Mouse (Mus musculus) fat pad, adult 2 months (tissue): ENCODE measurements around the gene Cops4.

ENCODE experiments used
- DNase-seq: peaks from one replicate; pipeline ENCODE4 v3.0.0-alpha.2; 2011; ENCODE audit warnings: low read depth, low spot score; ENCODE audit errors: extremely low read depth

Gene Cops4

DNA sequence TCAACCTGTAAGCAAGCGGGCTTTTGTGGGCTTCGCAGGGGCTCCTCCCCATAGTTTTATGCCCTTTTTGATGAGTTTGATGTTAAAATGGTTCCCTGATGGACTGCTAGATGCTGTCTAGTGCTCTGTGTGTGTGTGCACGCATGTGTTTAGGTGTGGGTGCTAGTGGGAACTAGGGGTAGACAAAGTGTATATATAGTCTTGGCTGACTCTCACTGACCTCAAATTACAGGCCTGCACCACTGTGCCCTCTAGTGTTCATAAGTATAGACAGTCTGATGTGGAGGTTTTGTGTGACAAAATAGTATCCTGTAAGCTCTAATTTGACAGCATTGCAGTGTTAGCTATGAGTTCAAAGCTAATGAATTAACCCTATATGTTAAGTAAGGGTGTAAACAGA lies 18.5 kb downstream of the Cops4 start:
- DNase-seq, result no peak

DNA sequence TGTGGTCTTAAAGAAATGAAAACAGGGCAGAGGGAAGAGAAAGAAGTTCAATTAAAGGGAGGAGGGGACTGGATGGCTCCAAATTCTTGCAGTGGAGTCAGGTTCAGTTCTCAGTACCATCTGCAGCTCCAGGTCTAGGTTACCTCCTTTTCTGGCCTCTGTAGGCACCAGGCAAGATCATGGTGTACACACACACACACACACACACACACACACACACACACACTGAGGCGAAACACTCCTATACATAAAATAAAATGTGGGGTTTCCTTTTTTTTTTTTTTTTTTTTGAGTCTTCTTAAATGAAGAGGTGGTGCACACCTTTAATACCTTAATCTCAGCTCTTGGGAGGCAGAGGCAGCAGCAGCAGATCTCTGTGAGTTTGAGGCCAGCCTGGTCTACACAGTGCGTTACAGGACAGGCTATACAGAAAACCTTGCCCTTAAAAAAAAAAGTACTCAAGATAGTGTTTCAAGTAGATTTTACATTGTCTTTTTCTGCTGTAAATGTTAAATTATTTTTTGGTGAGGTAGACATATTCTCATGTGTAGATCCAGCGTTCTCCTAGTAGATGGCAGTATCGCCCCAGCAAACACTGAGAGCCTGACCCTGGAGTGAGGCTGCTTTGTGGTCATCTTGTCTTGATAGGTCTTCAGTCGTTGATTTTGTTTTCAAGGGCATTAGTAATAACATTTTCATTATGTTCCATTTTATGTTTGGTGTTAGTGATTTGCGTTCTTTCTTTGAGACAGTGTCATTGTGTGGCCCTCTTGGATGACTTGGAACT lies 28.4 kb downstream of the Cops4 start:
- DNase-seq, result no peak

DNA sequence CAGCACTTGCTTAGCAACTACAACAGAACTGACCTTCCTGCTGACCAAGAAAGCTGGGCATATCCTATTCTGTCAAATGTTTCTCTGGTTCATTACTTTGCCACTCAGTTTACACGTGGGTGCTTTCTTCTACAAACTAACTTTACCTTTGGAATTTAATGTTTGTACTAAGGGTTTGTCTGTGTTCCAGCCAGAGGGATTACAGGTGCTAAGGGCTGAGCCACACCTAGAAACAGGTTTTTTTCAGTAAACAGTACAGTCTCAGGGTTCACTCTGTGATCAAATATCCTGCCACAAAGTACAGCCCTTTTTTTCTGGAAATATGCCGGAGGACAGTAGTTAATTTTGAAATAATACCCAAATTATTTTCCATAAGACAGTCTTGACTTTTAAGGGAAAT lies 30.1 kb downstream of the Cops4 start:
- DNase-seq, result no peak

DNA sequence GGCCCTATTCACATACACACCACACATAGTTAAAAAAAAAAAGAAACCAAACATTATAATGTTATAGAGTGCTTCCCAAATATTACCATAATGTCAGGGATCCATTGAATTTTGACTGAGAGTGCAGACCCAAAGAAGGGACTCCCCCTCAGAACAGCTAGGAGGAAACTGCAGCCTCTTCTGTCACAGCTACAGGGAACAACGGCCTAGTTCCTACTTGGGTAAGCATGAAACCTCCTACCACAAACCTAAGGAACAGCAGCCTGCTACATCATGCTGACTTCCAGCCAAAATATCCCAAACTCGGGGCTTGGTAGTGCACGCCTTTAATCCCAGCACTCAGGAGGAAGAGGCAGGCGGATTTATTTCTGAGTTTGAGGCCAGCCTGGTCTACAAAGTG lies 31.2 kb downstream of the Cops4 start:
- DNase-seq, result no peak

DNA sequence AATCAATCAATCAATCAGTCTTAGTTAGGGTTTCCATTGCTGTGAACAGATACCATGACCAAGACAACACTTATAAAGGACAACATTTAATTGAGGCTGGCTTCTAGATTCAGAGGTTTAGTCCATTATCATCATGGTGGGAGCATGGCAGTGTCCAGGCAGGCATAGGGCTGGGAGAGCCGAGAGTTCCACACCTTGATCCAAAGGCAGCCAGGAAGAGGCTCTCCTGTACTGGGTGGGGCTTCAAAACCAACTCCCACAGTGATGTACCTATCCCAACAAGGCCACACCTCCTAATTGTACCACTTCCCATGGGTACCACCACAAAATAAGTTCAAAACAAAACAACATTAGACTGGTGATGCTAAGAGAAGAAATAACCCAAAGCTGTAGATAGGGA lies 32.0 kb downstream of the Cops4 start:
- no peak for DNase-seq

DNA sequence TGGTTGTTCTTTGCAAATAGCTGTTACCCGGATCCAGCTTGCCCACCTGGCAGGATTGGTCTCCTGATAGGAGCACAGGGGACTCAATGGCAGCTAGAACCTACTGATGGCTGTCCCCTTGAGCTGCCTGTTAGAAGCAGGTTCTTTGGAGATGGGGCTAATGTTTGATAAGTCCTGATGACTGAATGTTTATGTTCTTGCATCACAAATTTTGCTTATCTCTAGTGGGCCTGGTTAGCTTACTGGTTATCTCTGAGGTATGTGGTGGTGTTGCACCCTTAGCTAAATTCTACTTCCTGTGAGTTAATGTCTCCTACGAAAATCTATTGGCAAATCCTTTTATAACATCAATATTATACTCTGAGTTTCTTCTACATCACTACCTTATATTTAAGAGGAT lies 33.8 kb downstream of the Cops4 start:
- DNase-seq, result no peak

DNA sequence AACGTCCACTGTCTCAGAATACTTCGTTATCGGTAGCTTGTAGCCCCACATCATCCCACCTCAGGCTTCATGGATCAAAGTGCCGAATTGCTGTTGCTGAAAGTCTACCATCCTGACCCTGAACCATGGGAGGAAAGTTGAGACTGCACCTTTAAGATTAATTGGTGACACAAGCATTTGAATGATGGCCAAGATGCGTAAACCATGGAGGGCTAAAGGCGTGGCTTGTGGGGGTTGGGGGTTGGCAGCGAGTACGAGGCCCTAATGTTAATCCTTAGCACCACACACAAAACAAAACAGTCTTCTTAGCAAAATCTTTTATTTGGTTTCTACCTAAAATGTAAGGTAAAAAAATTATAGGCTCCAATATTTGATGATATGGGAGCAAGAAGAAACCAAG lies 35.3 kb downstream of the Cops4 start:
- DNase-seq, result no peak

DNA sequence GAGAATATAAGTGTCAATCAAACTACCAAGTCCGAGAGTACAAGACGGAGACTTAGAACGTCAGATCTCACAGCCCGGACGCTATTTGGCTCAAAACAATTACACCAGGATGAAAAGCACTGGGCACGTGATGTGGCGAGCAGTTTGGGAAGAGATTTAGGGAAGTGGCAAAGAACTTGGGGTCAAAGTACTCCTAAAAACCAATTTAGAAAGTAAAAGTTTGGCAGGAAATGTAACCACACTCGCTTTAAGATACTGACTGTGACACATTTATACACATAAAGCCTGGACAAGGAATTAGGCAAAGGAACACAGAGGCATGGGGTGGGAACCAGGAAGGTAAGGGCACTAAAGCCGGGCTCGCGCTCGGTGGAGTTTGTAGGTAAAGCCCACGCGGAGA lies 38.9 kb downstream of the Cops4 start:
- DNase-seq, result no peak

DNA sequence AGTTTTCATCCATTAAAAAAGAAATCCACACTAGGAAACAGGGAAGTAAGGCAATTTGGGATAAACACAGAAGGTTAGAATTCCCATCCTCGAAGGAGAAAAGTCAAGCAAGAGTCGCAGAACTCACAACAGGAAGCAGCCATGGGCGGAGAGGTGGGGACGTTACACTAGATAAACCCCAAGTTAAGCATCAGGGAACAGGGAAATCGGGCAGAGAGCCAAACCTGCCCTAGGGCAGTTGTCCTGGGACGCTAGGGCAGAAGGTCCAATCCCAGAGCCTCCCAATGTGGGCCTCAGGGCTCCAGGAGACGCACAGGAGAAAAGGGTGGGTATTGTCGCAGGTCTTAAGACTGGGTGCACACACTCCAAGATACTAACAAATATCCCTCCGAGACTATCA lies 39.4 kb downstream of the Cops4 start:
- DNase-seq, result no peak

DNA sequence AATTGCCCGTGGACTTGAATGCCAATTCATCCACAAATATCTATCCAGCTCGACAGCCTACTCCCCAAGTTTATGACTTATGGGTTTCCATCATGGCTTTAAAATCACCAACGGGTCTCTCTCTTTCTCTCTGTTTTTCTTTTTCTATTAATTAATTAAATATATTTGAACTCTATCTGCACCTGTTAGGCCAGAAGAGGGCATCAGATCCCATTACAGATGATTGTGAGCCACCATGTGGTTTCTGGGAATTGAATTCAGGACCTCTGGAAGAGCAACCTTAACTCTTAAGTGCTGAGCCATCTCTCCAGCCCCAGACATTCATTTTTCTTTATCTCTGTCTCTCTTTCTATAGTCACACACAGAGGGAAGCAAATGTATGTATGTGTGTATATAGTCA lies 40.7 kb downstream of the Cops4 start:
- no peak for DNase-seq

DNA sequence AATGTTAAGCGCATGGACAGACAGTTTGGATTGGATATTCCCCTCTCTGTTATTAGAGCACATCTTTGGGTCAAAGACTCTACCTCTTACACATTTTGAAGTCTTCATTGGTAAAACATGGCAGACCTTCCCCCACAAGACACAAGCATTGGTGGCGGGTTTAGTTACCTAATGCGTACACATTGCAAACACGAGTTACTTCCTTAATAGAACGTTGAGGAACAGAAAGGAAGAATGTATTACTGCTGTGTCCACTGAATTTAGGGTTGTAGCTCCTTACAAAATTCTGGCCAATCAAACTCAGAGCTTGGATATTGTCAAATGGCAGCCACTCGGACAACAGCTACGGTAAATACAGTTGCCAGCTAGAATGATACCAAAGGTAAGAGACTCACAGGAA lies 41.2 kb downstream of the Cops4 start:
- no peak for DNase-seq

DNA sequence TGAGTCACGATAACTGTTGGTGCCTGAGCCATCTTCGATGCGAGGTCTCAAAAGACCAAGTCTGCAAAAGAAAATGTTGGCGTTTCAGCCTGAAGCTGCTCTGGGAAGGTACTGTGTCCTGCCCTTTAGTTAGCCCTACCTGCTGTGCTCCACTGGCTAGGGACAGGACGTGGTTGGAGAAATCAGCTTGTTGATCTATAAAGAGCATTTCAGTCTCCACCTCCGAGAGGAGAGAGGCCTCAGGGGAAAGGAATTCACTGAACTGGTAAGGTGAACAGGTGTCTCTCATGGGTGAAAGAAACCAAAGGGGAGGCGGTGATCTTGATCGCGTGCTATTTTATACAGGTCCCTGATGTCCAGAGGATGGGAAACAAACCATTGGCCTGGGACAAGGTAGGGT lies 44.6 kb downstream of the Cops4 start:
- DNase-seq, result no peak

DNA sequence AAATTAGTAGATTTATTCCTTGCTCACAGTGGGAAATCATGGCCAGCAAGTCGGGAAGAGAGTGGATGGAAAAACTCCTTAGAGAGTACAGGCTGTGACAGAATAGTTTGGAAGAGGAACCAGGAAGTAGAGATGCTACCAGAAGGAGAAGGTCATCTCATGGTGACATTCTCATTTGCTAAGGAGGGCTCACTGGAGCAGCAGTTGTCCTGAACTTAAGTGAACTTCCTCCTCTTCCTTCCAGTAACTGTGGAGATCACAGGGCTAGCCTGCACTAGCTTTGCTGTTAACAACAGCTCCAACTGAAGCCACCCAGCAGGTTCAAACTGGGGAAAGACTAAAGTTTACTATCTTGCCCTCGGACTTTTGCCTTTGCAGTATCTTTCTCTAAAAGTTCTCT lies 48.7 kb downstream of the Cops4 start:
- no peak for DNase-seq

DNA sequence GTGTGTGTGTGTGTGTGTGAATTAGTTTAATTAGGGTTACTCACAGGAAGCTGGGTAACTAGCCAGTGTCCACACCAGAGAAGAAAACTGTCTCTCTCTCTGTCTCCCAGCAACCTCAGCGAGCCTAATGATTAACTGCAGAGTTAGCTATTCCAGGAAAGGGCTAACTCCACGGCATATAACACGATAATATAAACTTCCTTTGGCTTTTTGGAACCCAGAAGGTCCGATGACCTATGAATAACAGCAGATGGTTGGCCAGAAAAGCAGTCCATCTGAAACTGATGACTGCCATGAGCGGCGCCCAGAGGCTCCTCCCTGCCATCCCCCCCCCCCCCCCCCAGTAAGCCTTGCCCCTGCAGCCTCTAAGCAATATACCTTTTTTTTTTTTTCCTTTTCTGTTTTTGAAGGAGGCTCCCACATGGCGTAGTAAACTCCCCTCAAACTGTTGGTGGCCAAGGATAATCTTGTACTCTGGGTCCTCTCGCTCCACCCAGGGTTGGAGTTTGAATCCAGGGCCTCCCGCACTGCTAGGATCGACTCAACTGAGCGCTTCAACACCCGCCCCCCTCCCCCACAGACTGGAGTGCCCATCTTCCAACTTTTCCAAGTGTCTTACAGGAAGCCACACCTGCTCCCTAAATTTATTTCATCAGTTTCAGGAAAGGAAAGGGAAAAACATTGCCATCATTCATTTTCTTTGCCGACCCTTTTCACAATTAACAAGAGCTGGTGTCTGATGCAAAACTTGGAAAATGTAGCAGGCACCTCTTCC lies 49.3 kb downstream of the Cops4 start:
- DNase-seq, result no peak

DNA sequence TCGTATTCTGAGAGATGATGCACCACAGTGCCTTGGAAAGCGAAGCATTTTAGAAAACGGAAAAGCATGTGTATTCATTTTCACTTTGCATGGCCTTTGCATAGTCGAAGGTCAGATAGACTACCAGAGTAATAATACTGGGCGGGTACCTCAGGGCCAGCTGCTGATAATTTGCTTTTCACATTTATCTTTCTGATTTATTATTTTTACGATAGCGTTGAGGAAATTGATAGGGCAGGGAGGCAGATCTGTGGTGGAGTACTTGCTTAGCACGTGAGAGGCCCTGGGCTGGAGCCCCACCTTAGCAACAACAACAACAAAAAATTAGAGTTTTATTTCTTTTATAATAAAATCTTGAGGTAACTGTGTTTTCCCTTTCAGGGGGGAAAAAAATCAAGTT lies 50.1 kb downstream of the Cops4 start:
- no peak for DNase-seq

DNA sequence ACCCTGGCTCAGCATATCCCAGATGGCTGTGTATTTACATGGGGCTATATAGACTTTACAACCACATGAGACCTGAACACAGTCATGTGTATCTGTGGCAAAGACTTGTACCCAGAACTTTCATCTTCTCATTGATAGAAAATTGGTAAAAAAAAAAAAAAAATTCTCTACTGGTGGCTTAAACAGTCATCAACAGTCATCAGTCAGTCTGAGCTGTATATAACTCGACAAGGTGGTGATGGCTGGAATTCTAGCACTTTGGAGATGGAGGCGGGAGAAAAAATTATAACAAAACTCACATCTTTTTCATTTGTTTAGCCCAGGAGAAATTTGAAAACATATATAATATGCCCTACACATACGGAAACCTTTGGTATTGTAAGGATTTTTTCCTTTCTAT lies 50.7 kb downstream of the Cops4 start:
- no peak for DNase-seq

DNA sequence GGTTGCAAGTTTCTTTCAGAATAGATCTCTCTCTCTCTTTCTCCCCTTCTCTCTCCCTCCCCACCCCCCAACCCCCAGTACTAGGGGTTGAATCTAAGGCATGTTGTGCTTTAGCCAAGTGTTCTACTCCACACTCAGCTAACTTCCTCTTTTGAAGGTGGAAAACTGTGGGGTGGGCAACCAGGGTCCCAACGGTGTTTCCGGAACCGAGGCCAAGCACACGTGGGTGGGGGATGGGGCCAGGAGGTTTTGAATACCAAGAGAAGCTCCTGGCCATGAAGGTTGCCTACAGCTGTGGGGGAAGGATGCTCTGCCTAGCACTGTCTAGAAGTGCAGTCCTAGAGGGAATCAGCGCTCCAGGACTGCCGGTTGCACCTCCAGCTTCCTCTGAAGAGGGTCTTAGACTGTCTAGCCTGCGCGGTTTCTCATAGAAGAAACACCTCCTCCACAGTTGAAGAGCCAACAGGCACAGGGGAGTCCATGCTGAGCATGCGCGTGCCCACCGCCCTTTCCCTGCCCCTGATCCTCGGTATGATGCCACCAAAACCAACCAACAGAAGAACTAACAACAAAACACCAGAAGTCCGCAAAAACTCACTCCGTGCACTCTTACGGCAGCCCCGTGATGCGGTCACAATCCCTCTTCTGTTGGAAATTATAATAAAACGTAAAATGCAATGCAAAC lies 51.3 kb downstream of the Cops4 start:
- no peak for DNase-seq

DNA sequence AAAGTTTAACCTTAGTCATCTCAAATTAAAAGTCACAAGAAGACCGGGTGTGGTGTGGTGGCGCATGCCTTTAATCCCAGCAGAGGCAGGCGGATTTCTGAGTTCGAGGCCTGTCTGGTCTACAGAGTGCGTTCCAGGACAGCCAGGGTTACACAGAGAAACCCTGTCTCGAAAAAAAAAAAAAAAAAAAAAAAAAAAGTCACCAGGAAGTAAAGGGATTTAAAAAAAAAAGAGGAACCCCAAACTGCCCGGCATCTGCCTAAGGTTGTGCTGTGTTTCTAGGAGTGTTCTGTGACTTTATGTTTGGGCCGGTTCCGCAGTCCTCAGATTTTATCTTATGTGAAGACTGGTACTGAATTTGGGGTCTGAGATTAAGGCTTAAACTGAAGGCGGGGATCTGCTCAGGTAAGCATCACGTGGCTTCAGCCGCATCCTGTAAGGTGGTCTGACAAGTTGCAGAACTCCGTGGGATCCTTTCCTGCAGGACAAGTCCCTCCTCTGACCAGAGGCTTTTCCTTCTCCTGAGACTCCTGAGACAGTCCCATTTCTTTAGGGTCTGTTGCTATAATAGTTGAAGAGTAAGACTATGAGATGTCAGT lies 52.0 kb downstream of the Cops4 start:
- DNase-seq, result no peak

DNA sequence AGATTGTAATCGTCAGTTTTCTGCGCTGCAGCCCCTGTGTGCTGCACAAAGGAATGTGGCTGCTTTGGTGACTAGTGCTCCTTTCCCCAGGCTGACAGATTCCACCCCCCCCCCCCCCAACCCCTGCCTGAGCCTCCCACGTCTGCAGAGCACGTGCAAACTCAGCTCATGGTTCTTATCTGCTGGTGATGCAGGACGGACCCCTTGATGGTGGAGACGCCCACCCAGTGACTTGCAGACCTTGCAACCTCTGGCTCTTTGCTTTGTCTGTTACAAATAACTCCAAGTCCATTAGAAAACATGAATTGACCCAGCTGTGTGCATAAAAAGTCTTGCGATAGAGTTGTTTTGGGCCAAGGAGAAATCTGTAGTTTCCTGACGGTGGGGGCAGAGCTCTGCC lies 52.6 kb downstream of the Cops4 start:
- DNase-seq, result no peak

DNA sequence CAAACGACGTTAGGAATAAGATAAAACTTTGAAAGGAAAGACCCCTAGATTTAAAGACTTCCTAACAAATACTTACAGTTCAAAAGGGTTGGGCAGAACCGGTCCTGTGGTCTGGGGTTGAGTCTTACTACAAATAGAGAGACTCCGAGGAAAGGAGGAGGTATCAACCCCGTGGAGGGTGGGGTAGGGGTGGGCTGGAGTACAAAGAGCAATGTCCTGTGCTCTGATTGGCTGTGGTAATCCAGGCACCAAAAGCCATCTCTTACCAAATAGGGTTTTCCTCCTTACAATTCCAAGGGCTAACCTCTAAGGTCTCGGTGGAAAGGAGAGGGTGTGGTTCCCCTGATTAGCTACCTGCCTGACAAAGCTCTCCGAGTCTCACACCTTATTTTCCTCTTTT lies 54.0 kb downstream of the Cops4 start, which contains the start of gene Plac8:
Plac8 (minus strand) TSS at position 177 of the 400 bp plus-strand sequence.
- DNase-seq, result no peak

DNA sequence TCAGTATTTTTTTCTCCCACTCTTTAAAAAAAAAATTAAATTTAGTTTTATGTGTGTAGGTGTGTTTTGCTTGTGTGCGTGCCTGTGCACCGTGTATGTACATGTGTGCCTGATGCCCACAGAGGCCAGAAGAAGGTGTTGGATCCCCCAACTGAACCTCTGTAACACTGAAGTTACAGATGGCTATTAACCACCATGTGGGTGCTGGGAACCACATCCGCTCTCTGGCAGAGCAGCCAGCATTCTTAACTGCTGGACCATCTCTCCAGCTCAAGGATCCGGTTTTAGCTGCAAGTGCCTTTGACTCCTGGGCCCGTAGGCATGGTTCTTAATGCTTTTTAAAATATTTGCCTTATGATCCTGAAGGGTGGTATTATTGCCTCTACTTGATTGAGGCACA lies 55.1 kb downstream of the Cops4 start:
- no peak for DNase-seq

DNA sequence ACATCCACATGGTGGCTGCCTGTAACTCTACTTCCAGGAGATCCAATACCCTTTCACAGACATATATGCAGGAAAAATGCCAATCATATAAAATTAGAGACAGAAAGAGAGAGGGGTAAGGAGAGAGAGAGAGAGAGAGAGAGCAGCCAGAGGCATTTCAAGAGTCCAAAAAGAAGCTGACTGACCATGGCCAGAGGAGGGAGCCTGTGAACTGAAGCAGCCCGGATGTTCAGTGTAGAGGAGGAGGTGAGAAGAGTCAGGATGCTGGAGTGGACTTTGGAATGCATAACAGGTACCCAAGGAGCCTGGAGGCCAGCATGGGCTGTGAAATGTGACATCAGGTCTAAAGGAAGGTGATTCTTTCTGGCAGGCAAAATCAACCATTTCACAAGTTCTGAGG lies 56.7 kb downstream of the Cops4 start:
- DNase-seq, result no peak
